In genomic region chr7:63799304-63799703, GRCm38 (mm10) we compare ENCODE assay signal across 29 mouse cellular contexts.
A peak's percentile ranks its signal among the peaks of the same experiment; 100 is the strongest.
DNase-seq lines count a peak whose midpoint lies in the region; ATAC-seq and TF ChIP-seq lines count a peak whose summit lies in the region.
"Had no signal": no experiment of that assay in that cellular context is flagged by ENCODE, and none has a peak within 500 bp of the region (broad histone marks: within the 10 kb centered on the region; RNA-seq: fewer than 3 reads in every experiment).

No protein-coding gene starts in this region.

- in situ Hi-C loops in CH12.LX (cut with MboI; ENCODE audit: low pct_ligation_motif_present, low pct_unique_long_range_greater_than_20kb, low sequenced_read_pairs): no loop called here

- peak; percentile 3 for DNase-seq in intestine, embryonic 14.5 days (ENCODE audit: low spot score)
- DNase-seq in 416B (ENCODE audit: low read depth) (peak; percentile 49), CH12.LX (ENCODE audit: extremely low read depth) (peak; percentile 25), R1 (ENCODE audit: low read depth, low spot score) (peak; percentile 71)
- no peak for DNase-seq in midbrain, postnatal 0 days (ENCODE audit: low spot score)
- DNase-seq: adrenal gland, postnatal 14 days; cerebellum, adult 11 months; cerebellum, postnatal 25 days; gastrocnemius, postnatal 14 days; heart, postnatal 10 days; kidney, adult 2 months; kidney, postnatal 4 days; lung, embryonic 14.5 days; right cerebral cortex, postnatal 4 days had no signal

- no peaks in the 10 kb centered on the region for H3K9me3 ChIP-seq in intestine, embryonic 14.5 days (ENCODE audit: control insufficient read depth, low read length)
- no peaks in the 10 kb centered on the region for H3K9me3 ChIP-seq in intestine, postnatal 0 days (ENCODE audit: control insufficient read depth)
- H3K9me3 ChIP-seq in CH12.LX (replicated peaks; ENCODE audit: low read length): no peaks in the 10 kb centered on the region
- peaks cover 2% of the 10 kb centered on the region; the same call in 1 of the 2 replicates for H3K9me3 ChIP-seq in heart, embryonic 12.5 days (replicated peaks)
- no peaks in the 10 kb centered on the region for H3K9me3 ChIP-seq in midbrain, postnatal 0 days (ENCODE audit: low read length)
- H3K9me3 ChIP-seq: embryonic facial prominence, embryonic 10.5 days; embryonic facial prominence, embryonic 15.5 days; forebrain, embryonic 12.5 days; heart, embryonic 13.5 days; hindbrain, embryonic 15.5 days; limb, embryonic 12.5 days; liver, embryonic 15.5 days; midbrain, embryonic 12.5 days; neural tube, embryonic 13.5 days had no signal

- no peak for ATAC-seq in intestine, embryonic 14.5 days (replicated peaks; ENCODE audit: low FRiP score, low TSS enrichment, low read depth)
- no peak for ATAC-seq in intestine, postnatal 0 days
- no peak for ATAC-seq in heart, embryonic 12.5 days (ENCODE audit: insufficient number of reproducible peaks, low FRiP score)
- no peak for ATAC-seq in midbrain, postnatal 0 days (ENCODE audit: low FRiP score)
- ATAC-seq: inflammation-experienced regulatory T-cells, adult 6 months had no signal

- no peak overlapping the region for H3K4me3 ChIP-seq in intestine, embryonic 14.5 days (ENCODE audit: low read depth, low read length)
- no peak overlapping the region for H3K4me3 ChIP-seq in intestine, postnatal 0 days (ENCODE audit: low read depth, low read length)
- H3K4me3 ChIP-seq in CH12.LX (replicated peaks in 1 of 3; ENCODE audit: low read depth in 2 of 3, low read length in 2 of 3, poor library complexity in 1 of 3): no peak overlapping the region
- H3K4me3 ChIP-seq in heart, embryonic 12.5 days: no peak overlapping the region
- no peak overlapping the region for H3K4me3 ChIP-seq in midbrain, postnatal 0 days (ENCODE audit: low read depth, low read length)
- H3K4me3 ChIP-seq: embryonic facial prominence, embryonic 10.5 days; embryonic facial prominence, embryonic 15.5 days; forebrain, embryonic 12.5 days; heart, embryonic 13.5 days; hindbrain, embryonic 10.5 days; hindbrain, embryonic 15.5 days; limb, embryonic 12.5 days; liver, embryonic 15.5 days; midbrain, embryonic 12.5 days; neural tube, embryonic 13.5 days had no signal

- TF ChIP-seq CTCF in intestine, postnatal 0 days (IDR thresholded peaks at IDR 0.05; ENCODE audit: low read depth): no peak
- peak in 1 of 2 experiments; percentile 62; a peak in 2 of 4 replicates for TF ChIP-seq CTCF in CH12.LX (conservative IDR thresholded peaks at IDR 0.05 in 1 of 2, IDR thresholded peaks at IDR 0.05 in 1 of 2; ENCODE audit: low read depth in 2 of 2, low read length in 2 of 2)
- no peak for TF ChIP-seq CTCF in midbrain, postnatal 0 days (IDR thresholded peaks at IDR 0.05)

- TF ChIP-seq RAD21 in CH12.LX (IDR thresholded peaks at IDR 0.05; ENCODE audit: low read depth, low read length): peak; percentile 25

- TF ChIP-seq EP300 in CH12.LX (IDR thresholded peaks at IDR 0.05; ENCODE audit: low read length): no peak

- no peak overlapping the region for H3K4me2 ChIP-seq in intestine, embryonic 14.5 days (ENCODE audit: low read length)
- H3K4me2 ChIP-seq in intestine, postnatal 0 days (replicated peaks; ENCODE audit: low read depth): no peak overlapping the region
- H3K4me2 ChIP-seq in CH12.LX (ENCODE audit: insufficient read depth, low read depth, poor library complexity, severe bottlenecking): no peak overlapping the region
- no peak overlapping the region for H3K4me2 ChIP-seq in heart, embryonic 12.5 days
- H3K4me2 ChIP-seq in midbrain, postnatal 0 days (ENCODE audit: low read depth, low read length, poor library complexity, severe bottlenecking): no peak overlapping the region
- H3K4me2 ChIP-seq: embryonic facial prominence, embryonic 15.5 days; forebrain, embryonic 12.5 days; heart, embryonic 13.5 days; hindbrain, embryonic 15.5 days; limb, embryonic 12.5 days; liver, embryonic 15.5 days; lung, embryonic 14.5 days; midbrain, embryonic 12.5 days; neural tube, embryonic 13.5 days had no signal

- H3K9ac ChIP-seq in intestine, embryonic 14.5 days (ENCODE audit: low read length): no peak overlapping the region
- no peak overlapping the region for H3K9ac ChIP-seq in intestine, postnatal 0 days (ENCODE audit: low read depth, low read length)
- no peak overlapping the region for H3K9ac ChIP-seq in CH12.LX (ENCODE audit: insufficient read depth, low read depth)
- H3K9ac ChIP-seq in heart, embryonic 12.5 days: no peak overlapping the region
- H3K9ac ChIP-seq in midbrain, postnatal 0 days (replicated peaks; ENCODE audit: low read length, poor library complexity, severe bottlenecking): no peak overlapping the region
- H3K9ac ChIP-seq: embryonic facial prominence, embryonic 15.5 days; forebrain, embryonic 12.5 days; heart, embryonic 13.5 days; hindbrain, embryonic 15.5 days; limb, embryonic 12.5 days; liver, embryonic 15.5 days; lung, embryonic 14.5 days; midbrain, embryonic 12.5 days; neural tube, embryonic 13.5 days had no signal

- 87% methylated on average over 7 of the region's 7 CpGs for WGBS in intestine, embryonic 14.5 days
- 85% methylated on average over 7 of the region's 7 CpGs for WGBS in intestine, postnatal 0 days
- 85% methylated on average over 7 of the region's 7 CpGs for WGBS in heart, embryonic 12.5 days
- 92% methylated on average over 7 of the region's 7 CpGs for WGBS in midbrain, postnatal 0 days

- H3K27me3 ChIP-seq in intestine, embryonic 14.5 days (replicated peaks; ENCODE audit: control insufficient read depth, insufficient read depth, low read length): no peaks in the 10 kb centered on the region
- no peaks in the 10 kb centered on the region for H3K27me3 ChIP-seq in intestine, postnatal 0 days (replicated peaks; ENCODE audit: control insufficient read depth, insufficient read depth, low read length)
- no peaks in the 10 kb centered on the region for H3K27me3 ChIP-seq in CH12.LX (replicated peaks)
- H3K27me3 ChIP-seq in heart, embryonic 12.5 days (replicated peaks): no peaks in the 10 kb centered on the region
- H3K27me3 ChIP-seq in midbrain, postnatal 0 days (ENCODE audit: insufficient read depth, low read length): no peaks in the 10 kb centered on the region
- H3K27me3 ChIP-seq: embryonic facial prominence, embryonic 15.5 days; forebrain, embryonic 12.5 days; heart, embryonic 13.5 days; hindbrain, embryonic 15.5 days; limb, embryonic 12.5 days; liver, embryonic 15.5 days; neural tube, embryonic 13.5 days had no signal

- no peaks in the 10 kb centered on the region for H3K36me3 ChIP-seq in intestine, embryonic 14.5 days (ENCODE audit: control insufficient read depth, insufficient read depth, low read length)
- no peaks in the 10 kb centered on the region for H3K36me3 ChIP-seq in intestine, postnatal 0 days (ENCODE audit: control insufficient read depth, insufficient read depth)
- H3K36me3 ChIP-seq in CH12.LX (replicated peaks in 1 of 2; ENCODE audit: control insufficient read depth in 1 of 2, insufficient read depth in 1 of 2, low read length in 1 of 2): no peaks in the 10 kb centered on the region
- no peaks in the 10 kb centered on the region for H3K36me3 ChIP-seq in heart, embryonic 12.5 days
- no peaks in the 10 kb centered on the region for H3K36me3 ChIP-seq in midbrain, postnatal 0 days (ENCODE audit: insufficient read depth, low read length)
- H3K36me3 ChIP-seq: embryonic facial prominence, embryonic 10.5 days; embryonic facial prominence, embryonic 15.5 days; forebrain, embryonic 12.5 days; heart, embryonic 13.5 days; hindbrain, embryonic 10.5 days; hindbrain, embryonic 15.5 days; limb, embryonic 12.5 days; liver, embryonic 15.5 days; midbrain, embryonic 12.5 days; neural tube, embryonic 13.5 days had no signal

- no peak for TF ChIP-seq POLR2A in CH12.LX (IDR thresholded peaks at IDR 0.05; ENCODE audit: low read depth, low read length)

- H3K79me2 ChIP-seq in CH12.LX (replicated peaks; ENCODE audit: control insufficient read depth, extremely low read depth, insufficient read depth, poor library complexity, severe bottlenecking): no peaks in the 10 kb centered on the region

- H3K4me1 ChIP-seq in intestine, embryonic 14.5 days (replicated peaks; ENCODE audit: control insufficient read depth, insufficient read depth, low read length): no peaks in the 10 kb centered on the region
- no peaks in the 10 kb centered on the region for H3K4me1 ChIP-seq in intestine, postnatal 0 days (replicated peaks; ENCODE audit: control insufficient read depth, insufficient read depth, low read length)
- H3K4me1 ChIP-seq in CH12.LX (ENCODE audit: control insufficient read depth in 1 of 2, insufficient read depth in 2 of 2): 0 out of 4 replicates have a peak, but pooled peaks cover 0 to 4% of the 10 kb centered on the region in 2 experiments
- no peaks in the 10 kb centered on the region for H3K4me1 ChIP-seq in heart, embryonic 12.5 days (replicated peaks)
- no peaks in the 10 kb centered on the region for H3K4me1 ChIP-seq in midbrain, postnatal 0 days (ENCODE audit: insufficient read depth, low read length)
- H3K4me1 ChIP-seq: embryonic facial prominence, embryonic 15.5 days; heart, embryonic 13.5 days; limb, embryonic 12.5 days; liver, embryonic 15.5 days had no signal

- H3K27ac ChIP-seq in intestine, embryonic 14.5 days (ENCODE audit: low read depth): no peak overlapping the region
- no peak overlapping the region for H3K27ac ChIP-seq in intestine, postnatal 0 days (ENCODE audit: low read depth, low read length)
- no peak overlapping the region for H3K27ac ChIP-seq in CH12.LX (ENCODE audit: insufficient read depth, low read depth)
- H3K27ac ChIP-seq in heart, embryonic 12.5 days (ENCODE audit: poor library complexity, severe bottlenecking): no peak overlapping the region
- no peak overlapping the region for H3K27ac ChIP-seq in midbrain, postnatal 0 days (ENCODE audit: low read depth, low read length)
- H3K27ac ChIP-seq: embryonic facial prominence, embryonic 10.5 days; embryonic facial prominence, embryonic 15.5 days; forebrain, embryonic 12.5 days; heart, embryonic 13.5 days; hindbrain, embryonic 10.5 days; hindbrain, embryonic 15.5 days; kidney, postnatal 0 days; limb, embryonic 12.5 days; liver, embryonic 15.5 days; midbrain, embryonic 12.5 days; neural tube, embryonic 13.5 days; stomach, postnatal 0 days had no signal

- dilution Hi-C loops in CH12.LX (cut with MboI; ENCODE audit: extremely low pct_ligation_motif_present, extremely low pct_unique_long_range_greater_than_20kb, low sequenced_read_pairs): no loop called here

TF ChIP-seq in CH12.LX, 34 proteins besides CTCF, POLR2A, EP300 and RAD21:
- TF ChIP-seq SMC3 (IDR thresholded peaks at IDR 0.05; ENCODE audit: low read depth, low read length) (peak; percentile 34), ETS1 (conservative IDR thresholded peaks at IDR 0.05; ENCODE audit: low read depth, low read length) (no peak)
TF ChIP-seq in CH12.LX: peak in this region for 1.
